Mouse (Mus musculus): ENCODE results near the gene Ang5.

DNA sequence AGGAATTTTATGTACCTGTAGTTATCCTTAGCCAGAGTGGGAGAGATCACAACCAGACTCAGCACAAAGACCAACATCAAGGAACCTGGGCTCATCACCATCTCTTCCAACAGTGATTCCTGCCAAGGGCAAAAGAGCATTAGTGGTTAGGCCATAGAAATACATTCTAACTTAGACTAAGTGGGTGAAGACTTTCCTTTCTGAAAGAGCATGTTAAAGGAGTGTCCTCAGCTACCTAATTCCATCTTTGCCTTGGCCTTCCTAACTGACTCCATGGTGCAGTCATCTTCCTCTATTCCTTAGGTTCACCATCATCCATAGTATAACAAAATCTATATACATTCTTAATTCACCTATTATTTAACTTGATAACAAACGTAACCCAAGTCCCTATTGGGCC lies 45.3 kb downstream of the Ang5 start, which contains the start of gene Ang6:
- TF ChIP-seq GATA1 (IDR thresholded peaks at IDR 0.05; ENCODE audit: borderline replicate concordance, low read length) (no peak), FLI1 (IDR thresholded peaks at IDR 0.05; ENCODE audit: low read length) (no peak)
